Mouse (Mus musculus) heart, postnatal 0 days (tissue): Measurements from ENCODE around the gene Slco2b1. TPM values are rescaled to one million over a fixed set of nuclear protein-coding genes. Genes with fewer than 3 reads are reported as not detected.
"Not testable (repeated sequence)": the region's sequence is repeated elsewhere in the genome, so short reads cannot be mapped to it uniquely, and the experiment has no call there.

ENCODE experiments used
- ATAC-seq: fragments of 200-750 bp; cut with Nextera tagmentation; 2 replicates; pipeline ENCODE4 v1.8.0; 2017; ENCODE audit warnings: low read depth, moderate number of reproducible peaks, moderate library complexity; ENCODE audit not compliant: insufficient read depth
- DNase-seq: peaks from one replicate; pipeline ENCODE4 v3.0.0-alpha.2; 2016; ENCODE audit warnings: low spot score
- H3K27ac ChIP-seq: fragments of 300-500 bp; sonication (generic); 2 replicates; pipeline ENCODE4 v1.5.1; 2014; ENCODE audit warnings: low read depth, mild to moderate bottlenecking
- H3K27me3 ChIP-seq: fragments of 300-500 bp; sonication (generic); 2 replicates; pipeline ENCODE4 v1.6.1; 2014; ENCODE audit warnings: low read length, mixed read lengths; ENCODE audit not compliant: control insufficient read depth, insufficient read depth
- H3K36me3 ChIP-seq: fragments of 300-500 bp; sonication (generic); replicated peaks from 2 replicates; pipeline ENCODE4 v1.6.1; 2014; ENCODE audit warnings: low read length, mixed read lengths; ENCODE audit not compliant: control insufficient read depth, insufficient read depth
- H3K4me1 ChIP-seq: fragments of 300-500 bp; sonication (generic); 2 replicates; pipeline ENCODE4 v1.6.1; 2014; ENCODE audit warnings: antibody characterized with exemption; ENCODE audit not compliant: control insufficient read depth, insufficient read depth
- H3K4me2 ChIP-seq: fragments of 300-500 bp; sonication (generic); 2 replicates; pipeline ENCODE4 v1.6.1; 2014; ENCODE audit warnings: low read depth, mild to moderate bottlenecking, low read length, moderate library complexity
- H3K4me3 ChIP-seq: fragments of 300-500 bp; sonication (generic); 2 replicates; pipeline ENCODE4 v1.5.1; 2014; ENCODE audit warnings: low read depth, low read length
- H3K9ac ChIP-seq: fragments of 300-500 bp; sonication (generic); replicated peaks from 2 replicates; pipeline ENCODE4 v1.6.1; 2014; ENCODE audit warnings: low read depth, low read length, mixed read lengths
- H3K9me3 ChIP-seq: fragments of 300-500 bp; sonication (generic); replicated peaks from 2 replicates; pipeline ENCODE4 v1.6.1; 2016; ENCODE audit warnings: low read length; ENCODE audit not compliant: control insufficient read depth
- CTCF ChIP-seq: IDR thresholded peaks from 2 replicates; pipeline ENCODE4 v1.5.1; 2016; ENCODE audit warnings: antibody characterized with exemption, control low read depth, low read depth
- EP300 ChIP-seq: IDR thresholded peaks from 2 replicates; pipeline ENCODE4 v1.6.1; 2016; ENCODE audit warnings: antibody characterized with exemption, low read depth
- WGBS: fragments of 180-500 bp; shearing (Covaris S2); extraction: QIAGEN DNeasy Blood & Tissue Kit; methylation state at CpG from one replicate; pipeline ENCODE4 v1.1.7; 2014; 5-methylcytosine and 5-hydroxymethylcytosine counted together
- polyA plus RNA-seq: library from polyadenylated mRNA; unstranded; fragments of >200 nt; fragmentation: Nextera tagmentation; extraction: Ambion mirVana; gene quantifications from 2 replicates; pipeline ENCODE4 v1.2.1, GENCODE M21; 2015
- total RNA-seq: library from RNA; depleted of rRNA; stranded (reverse); fragments of >200 nt; gene quantifications from 2 replicates; pipeline ENCODE4 v1.2.3, GENCODE M21; 2014; ENCODE audit warnings: low replicate concordance; rRNA removed

Slco2b1 gene
- total RNA-seq (5.4 and 7.8 TPM in 2 replicates), polyA plus RNA-seq (2.1 and 2.4 TPM in 2 replicates)

DNA sequence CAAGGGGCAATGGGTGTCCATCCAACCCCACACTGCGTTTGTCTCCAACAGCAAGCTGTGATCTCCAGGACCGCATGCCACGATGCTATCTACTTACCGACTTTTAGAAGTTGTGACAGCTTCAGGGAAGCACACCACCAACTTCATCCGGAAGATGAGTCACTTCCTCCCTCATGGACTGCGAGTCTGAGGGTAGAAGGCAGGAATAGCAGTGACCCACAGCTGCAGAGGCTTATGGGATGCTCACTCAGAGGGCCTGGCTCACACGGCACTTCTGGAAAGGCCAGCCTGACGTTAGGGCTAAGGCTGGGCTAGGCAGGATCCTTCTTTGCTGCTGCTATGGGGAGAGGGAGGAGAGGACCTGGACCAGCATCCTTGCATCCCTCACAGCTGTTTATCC is at the start of gene Slco2b1:
Gene Slco2b1, minus strand, starts transcription at position 175 of the 400 bp plus-strand sequence.
- no peak for ATAC-seq
- H3K9me3 ChIP-seq, result no peaks in the 10 kb centered on the region
- H3K9ac ChIP-seq, result no peak within 1 kb of the TSS
- TF ChIP-seq CTCF, result no peak
- H3K27ac ChIP-seq, result no peak within 1 kb of the TSS
- WGBS, result 62% methylated on average over 8 of the region's 8 CpGs
- H3K4me1 ChIP-seq, result 0 out of 2 replicates have a peak, but pooled peaks cover 7% of the 10 kb centered on the region
- no peak for DNase-seq
- no peaks in the 10 kb centered on the region for H3K36me3 ChIP-seq
- H3K4me2 ChIP-seq, result no peak within 1 kb of the TSS
- H3K4me3 ChIP-seq, result no peak within 1 kb of the TSS
- H3K27me3 ChIP-seq, result peaks cover 19% of the 10 kb centered on the region; the same call in 1 of the 2 replicates

DNA sequence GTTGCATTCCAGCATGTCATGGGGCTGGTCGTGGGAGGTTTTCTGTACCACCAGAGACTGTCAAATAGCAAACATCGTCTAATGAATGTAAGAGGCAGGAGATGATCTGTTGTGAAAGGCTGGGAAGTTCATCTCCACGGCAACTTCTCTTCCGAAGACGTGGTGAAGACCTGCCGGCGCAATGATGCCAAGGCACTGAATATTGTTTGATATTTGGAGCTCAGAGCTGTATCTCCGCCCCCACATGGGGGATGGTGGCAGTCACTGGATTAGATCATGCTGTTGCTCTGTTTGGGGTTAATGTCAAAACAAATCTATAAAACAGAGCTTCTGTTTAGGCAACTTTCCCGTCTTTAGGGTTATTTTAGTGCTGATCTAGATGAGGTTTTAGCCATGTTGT is 28.1 kb upstream of the Slco2b1 start:
- H3K4me3 ChIP-seq, result no peak overlapping the region
- H3K4me1 ChIP-seq, result no peaks in the 10 kb centered on the region
- H3K36me3 ChIP-seq, result no peaks in the 10 kb centered on the region
- H3K9me3 ChIP-seq, result no peaks in the 10 kb centered on the region
- ATAC-seq (no peak), DNase-seq (no peak)
- no peak overlapping the region for H3K4me2 ChIP-seq
- H3K27ac ChIP-seq, result no peak overlapping the region
- TF ChIP-seq EP300 (no peak), CTCF (no peak)
- no peaks in the 10 kb centered on the region for H3K27me3 ChIP-seq
- 59% methylated on average over 9 of the region's 9 CpGs for WGBS
- no peak overlapping the region for H3K9ac ChIP-seq

DNA sequence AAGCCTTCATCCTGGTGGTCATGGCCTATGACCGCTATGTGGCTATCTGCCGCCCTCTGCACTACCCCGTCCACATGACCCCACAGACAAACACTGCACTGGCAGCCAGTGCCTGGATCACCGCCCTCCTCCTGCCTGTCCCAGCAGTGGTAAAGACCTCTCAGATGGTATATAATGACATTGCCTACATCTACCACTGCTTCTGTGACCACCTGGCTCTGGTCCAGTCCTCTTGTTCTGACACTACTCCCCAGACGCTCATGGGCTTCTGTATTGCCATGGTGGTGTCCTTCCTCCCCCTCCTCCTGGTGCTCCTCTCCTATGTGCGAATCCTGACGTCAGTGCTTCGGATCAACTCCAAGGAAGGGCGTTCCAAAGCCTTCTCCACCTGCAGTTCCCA is 24.4 kb upstream of the Slco2b1 start:
- H3K9ac ChIP-seq, H3K27me3 ChIP-seq, H3K4me3 ChIP-seq, H3K4me1 ChIP-seq, DNase-seq, ATAC-seq, H3K27ac ChIP-seq, H3K4me2 ChIP-seq, H3K36me3 ChIP-seq, H3K9me3 ChIP-seq: not testable (repeated sequence)
- 90% methylated on average over 9 of the region's 9 CpGs for WGBS

DNA sequence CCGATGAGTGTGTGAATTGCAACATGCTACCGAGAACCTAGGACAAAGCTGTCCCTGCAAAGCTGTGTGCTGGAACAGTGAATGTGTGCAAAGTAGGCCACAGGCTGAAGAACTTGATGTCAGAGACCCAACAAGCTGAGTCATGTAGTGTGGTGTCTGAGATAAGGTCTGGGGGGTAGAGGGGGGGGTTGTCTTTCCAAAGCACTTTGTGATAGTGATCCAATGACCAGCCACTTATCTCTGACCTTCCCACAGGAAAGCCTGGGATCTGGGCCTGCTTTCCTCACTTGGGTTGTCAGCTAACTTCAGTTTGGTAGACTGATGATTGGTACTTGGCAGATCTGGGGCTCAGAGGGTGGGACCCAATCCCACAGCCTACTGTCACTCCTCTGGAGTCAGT is 23.5 kb upstream of the Slco2b1 start:
- H3K9ac ChIP-seq, result no peak overlapping the region
- H3K27ac ChIP-seq, result no peak overlapping the region
- DNase-seq, result no peak
- H3K27me3 ChIP-seq, result no peaks in the 10 kb centered on the region
- no peaks in the 10 kb centered on the region for H3K9me3 ChIP-seq
- H3K4me2 ChIP-seq, result no peak overlapping the region
- TF ChIP-seq EP300, result no peak
- TF ChIP-seq CTCF, result no peak
- ATAC-seq, result no peak
- 59% methylated on average over 2 of the region's 2 CpGs for WGBS
- no peak overlapping the region for H3K4me3 ChIP-seq
- H3K36me3 ChIP-seq, result no peaks in the 10 kb centered on the region
- H3K4me1 ChIP-seq, result no peaks in the 10 kb centered on the region

DNA sequence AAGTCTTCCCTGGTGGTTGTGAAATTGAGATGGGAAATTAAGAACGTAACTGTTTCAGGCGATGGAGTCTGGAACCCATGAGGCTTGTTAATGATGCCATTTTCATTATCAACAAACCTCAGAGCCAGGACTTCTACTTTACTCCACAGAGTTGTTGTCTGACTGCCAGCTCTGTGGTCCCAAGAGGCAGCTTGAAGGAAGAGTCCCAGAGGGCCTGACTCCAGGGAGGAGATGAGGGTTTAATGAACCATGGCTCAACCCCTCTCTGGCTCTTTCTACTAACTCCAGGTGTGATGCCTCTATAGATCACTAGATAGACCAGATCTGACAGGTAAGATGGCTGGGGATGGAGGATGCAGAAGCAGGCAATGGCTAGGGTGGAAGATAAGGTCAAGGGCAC is 18.8 kb upstream of the Slco2b1 start, which contains the start of gene Olfr520:
Gene Olfr520, plus strand, starts transcription at position 301 of the 400 bp plus-strand sequence.
- WGBS, result 87% methylated on average over 2 of the region's 2 CpGs
- TF ChIP-seq CTCF, result no peak
- no peak for TF ChIP-seq EP300
- ATAC-seq, result no peak
- Histone ChIP-seq H3K4me2 (no peak within 1 kb of the TSS), H3K36me3 (no peaks in the 10 kb centered on the region), H3K4me1 (no peaks in the 10 kb centered on the region), H3K9me3 (no peaks in the 10 kb centered on the region), H3K9ac (no peak within 1 kb of the TSS), H3K27me3 (no peaks in the 10 kb centered on the region), H3K4me3 (no peak within 1 kb of the TSS), H3K27ac (no peak within 1 kb of the TSS)
- DNase-seq, result no peak

DNA sequence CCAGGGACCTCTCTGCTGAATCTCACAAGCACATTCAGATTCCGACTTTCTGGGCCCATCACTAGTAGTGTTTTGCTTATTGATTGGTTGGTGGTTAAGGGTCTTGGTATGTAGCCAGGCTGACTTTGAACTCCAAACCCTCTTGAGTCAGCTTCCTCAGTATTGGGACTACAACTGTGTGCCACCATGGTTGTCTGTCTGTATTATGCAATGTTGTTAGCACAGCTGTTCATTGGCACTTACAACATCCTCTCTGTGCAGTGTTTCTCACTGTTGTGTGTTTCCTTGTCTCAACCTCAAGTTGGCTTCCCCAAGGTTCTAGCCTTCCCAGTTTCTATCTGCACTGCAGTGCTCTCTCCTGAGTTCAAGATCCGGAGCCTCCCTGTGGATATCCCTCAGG is 5.4 kb upstream of the Slco2b1 start:
- Histone ChIP-seq H3K9me3 (no peaks in the 10 kb centered on the region), H3K4me1 (no peaks in the 10 kb centered on the region), H3K4me3 (no peak overlapping the region), H3K36me3 (no peaks in the 10 kb centered on the region), H3K27me3 (0 out of 2 replicates have a peak, but pooled peaks cover 3% of the 10 kb centered on the region), H3K4me2 (no peak overlapping the region), H3K27ac (no peak overlapping the region), H3K9ac (no peak overlapping the region)
- ATAC-seq (no peak), DNase-seq (no peak)
- WGBS, result 80% methylated on average over 2 of the region's 2 CpGs
- TF ChIP-seq CTCF, result no peak
- no peak for TF ChIP-seq EP300
